Mouse (Mus musculus): ENCODE data around the gene Alkbh6.

Gene Alkbh6

DNA sequence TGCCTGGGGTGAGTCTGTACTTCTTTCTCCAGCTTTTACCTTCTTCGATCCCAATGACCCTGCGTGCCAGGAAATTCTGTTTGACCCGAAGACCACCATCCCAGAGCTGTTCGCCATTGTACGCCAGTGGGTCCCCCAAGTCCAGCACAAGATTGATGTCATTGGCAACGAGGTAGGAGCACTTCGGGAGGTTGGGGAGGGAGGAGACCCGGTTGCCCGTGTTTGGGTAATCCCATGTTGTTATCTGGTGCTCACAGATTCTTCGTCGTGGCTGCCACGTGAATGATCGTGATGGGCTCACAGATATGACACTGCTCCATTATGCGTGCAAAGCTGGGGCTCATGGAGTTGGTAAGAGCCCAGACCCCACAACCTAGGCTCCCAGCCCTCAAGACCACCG lies 11.7 kb upstream of the Alkbh6 start:
- DNase-seq, result no peak

- no peak for DNase-seq
Measured at GRCm38 (mm10) chr7:30297266-30297665, 11.3 kb upstream of the Alkbh6 start.

GRCm38 (mm10) chr7:30300914-30301313 lies 7.6 kb upstream of the Alkbh6 start:
- peak; percentile 47 for DNase-seq

- peak; percentile 21 for DNase-seq
Measured at GRCm38 (mm10) chr7:30306083-30306779, 2.3 kb upstream of the Alkbh6 start.

- no peak for DNase-seq
Measured at GRCm38 (mm10) chr7:30309395-30310129, 1.0 kb downstream of the Alkbh6 start.

DNA sequence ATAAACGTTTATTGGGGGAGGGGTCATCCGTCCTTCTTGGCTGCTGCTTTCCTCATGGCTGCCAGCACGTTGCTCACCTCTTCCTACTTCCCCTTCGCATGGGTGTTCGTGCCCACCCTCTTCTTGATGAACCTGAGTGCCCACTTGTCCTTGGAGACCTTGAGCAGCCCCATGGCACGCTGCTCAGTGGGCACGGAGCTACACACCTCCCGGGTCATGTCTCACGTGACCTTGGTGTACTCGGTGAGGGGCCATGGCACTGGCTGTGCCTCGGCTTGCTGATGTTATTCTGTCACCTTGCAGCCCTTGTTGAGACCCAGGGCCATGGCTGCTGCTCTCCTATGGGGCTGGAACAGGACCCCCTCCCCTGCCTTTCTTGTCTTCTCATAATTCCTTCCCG lies 1.6 kb downstream of the Alkbh6 start:
- no peak for DNase-seq

DNA sequence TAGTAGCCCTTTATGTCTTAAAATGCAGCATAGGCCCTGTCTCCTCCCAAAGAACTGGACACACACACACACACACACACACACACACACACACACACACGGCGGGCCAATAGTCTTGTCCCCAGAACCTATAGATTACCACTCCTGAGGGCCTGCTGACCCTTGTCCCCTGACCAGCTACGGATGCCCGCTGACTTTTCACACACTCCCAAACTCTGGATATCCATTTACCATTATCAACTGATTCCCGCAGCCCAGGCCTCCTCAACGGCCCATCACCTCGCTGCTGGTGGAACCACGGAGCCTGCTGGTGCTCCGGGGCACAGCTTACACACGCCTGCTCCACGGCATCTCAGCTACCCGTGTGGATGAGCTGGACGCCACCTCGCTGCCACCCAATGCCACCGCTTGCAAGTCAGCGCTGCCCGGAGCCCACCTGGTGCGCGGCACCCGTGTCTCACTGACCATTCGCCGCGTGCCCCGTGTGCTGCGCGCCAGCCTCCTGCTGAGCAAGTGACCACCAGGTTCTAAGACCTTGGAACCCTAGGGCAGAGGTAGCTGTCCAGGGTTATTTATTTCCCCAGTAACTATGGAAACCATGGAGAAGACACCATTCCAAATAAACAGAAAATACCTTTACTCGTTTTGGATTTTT lies 5.3 kb downstream of the Alkbh6 start:
- DNase-seq, result no peak

DNA sequence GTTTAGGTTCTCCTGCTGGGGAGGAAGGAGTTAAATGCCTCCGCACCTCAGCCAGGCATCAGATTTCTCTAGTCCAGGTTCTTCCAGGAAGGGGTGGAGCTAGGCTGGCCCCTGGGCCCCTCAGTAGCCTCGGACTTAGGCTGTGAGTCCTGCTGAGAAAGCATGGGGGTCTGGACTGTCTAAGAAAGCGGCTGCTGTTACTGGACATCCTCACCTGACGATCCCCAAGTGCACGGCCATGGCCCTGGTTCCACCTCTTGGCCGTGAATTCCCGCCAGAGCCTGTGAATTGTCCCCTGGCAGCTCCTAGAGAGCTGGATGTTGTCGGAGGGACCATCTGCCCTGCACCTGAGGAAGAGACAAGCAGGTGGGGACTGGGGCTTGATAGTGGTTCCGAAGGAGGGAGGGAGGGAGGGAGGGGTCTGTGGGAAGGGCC lies 6.2 kb downstream of the Alkbh6 start, which contains the start of gene Syne4:
Syne4 (plus strand) TSS at position 87 of the 435 bp plus-strand sequence.
- no peak for DNase-seq

GRCm38 (mm10) chr7:30315559-30316529 lies 7.3 kb downstream of the Alkbh6 start:
- DNase-seq, result no peak

DNA sequence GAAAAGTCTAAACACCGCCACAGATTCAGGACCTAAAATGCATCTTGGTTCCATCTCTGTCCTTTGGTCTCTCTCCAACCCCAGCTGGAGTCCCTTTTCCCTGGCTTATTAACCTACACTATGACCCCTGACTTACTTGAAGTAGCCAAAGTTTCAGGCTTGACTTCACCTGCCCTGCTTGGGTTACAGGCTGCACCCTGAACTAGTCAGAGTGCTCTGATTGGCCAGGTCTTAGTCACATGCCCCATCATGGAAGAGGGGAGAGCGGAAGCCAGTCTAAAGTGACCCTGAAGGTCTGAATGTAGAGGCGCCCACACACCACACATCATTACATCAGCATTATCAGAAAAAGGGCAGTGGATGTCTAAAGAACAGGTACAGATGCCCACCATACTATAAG lies 9.6 kb downstream of the Alkbh6 start:
- DNase-seq, result no peak

- DNase-seq, result no peak
Measured at GRCm38 (mm10) chr7:30320946-30321345, 12.4 kb downstream of the Alkbh6 start.

DNA sequence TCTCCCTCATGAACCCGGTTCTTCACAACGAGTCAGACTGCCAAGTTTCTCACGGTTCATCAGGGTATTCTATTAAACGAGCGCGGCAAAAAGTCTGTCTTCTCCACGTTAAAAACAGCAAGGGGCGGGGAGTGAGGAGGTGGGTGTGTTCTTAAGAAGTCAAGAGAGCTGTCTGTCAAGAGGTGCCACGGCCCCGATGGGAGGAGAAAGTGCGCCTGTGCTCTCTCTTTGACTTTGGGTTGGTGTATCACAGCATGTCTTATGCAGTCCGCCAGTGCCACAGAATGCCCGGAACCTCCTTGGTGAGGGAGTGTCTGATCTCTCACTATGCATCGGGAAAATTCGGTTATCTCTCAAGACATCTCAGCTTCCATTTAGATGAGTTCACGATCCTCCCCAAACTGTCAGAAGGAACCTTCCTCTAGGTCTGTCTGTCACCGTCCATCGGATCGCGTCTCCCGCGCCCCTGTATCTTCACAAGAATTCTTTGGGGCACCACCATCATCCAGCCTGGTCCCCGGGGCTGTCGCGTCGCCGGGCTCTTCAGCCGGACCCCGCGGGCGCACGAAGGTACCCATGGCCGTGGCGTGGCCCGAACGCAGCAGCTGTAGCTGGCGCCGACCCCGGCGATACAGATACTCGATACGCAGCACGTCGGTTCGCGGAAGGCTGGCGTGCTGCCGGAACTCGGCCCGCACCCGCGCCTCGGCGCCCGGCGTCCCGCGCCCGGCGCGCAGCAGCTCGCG lies 13.2 kb downstream of the Alkbh6 start, which contains the start of gene E130208F15Rik:
E130208F15Rik (plus strand) TSS at position 202 of the 746 bp plus-strand sequence.
- peak; percentile 82 for DNase-seq

DNA sequence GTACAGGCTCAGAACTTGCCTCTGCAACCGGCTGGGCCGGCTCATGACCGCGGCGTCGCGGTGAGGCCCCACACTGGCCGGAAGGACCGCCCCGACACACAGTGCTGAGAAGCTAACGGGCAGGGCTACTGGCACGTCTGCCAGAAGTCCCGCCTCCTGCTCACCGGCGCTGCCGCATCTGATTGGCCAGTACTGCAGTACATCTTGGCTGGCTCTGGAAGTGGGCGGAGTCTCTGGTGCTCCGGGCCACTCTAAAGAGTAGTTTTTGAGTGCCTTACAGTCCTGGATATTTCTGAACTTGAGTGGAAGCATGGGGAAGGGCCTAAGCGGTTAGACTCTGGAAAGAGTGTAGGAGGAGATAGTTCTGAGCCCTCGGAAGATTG lies 13.8 kb downstream of the Alkbh6 start:
- DNase-seq, result peak; percentile 96

GRCm38 (mm10) chr7:30322865-30323264 lies 14.3 kb downstream of the Alkbh6 start:
- DNase-seq, result no peak

- no peak for DNase-seq
Measured at GRCm38 (mm10) chr7:30323795-30324194, 15.3 kb downstream of the Alkbh6 start, which contains the start of gene Sdhaf1. Gene Sdhaf1 (minus strand): TSS chr7:30323895.

DNA sequence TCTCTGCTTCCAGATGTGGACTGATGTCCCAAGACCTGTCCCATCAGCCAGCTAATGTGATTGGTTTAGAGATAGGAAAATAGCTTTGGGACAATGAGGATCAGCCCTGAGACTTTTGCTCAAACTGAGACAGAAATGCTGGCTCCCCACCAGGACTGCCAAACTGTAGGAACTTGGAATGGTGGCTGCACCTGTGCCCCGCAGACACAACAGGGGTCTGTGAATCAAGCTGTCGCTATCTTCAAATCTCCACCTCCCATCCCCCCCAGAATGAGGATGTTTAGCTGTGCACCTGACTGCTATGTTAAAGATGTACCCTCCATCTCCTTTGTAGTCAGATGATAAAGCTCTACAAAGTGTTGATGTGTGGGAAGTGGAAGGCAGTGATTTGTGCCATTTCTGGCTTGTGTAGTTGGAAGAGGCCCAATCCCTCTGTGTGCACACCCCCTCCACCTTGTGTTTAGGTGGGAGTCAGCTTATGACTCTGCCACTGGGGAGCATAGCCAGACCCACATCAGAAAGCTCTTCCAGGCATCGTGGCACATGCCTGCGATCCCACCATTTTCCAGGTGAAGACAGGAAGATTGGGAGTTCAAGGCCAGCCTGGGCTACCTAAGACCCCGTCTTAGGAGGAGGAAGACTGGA lies 15.9 kb downstream of the Alkbh6 start:
- DNase-seq, result no peak

DNA sequence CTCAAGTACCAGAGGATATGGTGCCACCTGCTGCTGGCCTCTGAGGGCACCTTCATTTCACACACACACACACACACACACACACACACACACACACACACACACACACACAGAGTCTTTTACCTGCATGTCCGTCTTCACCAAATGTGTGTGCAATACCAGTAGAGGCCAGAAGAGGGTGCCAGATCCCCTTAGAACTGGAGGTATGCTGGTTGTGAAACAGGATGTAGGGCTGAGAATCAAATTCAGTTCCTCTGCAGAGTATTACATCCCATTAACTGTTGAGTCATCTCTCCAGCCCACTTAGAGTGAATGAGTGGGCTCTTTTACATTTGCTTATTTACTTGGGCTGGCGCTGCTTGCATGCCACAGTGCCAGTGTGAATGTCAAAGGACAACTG lies 16.8 kb downstream of the Alkbh6 start:
- peak; percentile 76 for DNase-seq

DNA sequence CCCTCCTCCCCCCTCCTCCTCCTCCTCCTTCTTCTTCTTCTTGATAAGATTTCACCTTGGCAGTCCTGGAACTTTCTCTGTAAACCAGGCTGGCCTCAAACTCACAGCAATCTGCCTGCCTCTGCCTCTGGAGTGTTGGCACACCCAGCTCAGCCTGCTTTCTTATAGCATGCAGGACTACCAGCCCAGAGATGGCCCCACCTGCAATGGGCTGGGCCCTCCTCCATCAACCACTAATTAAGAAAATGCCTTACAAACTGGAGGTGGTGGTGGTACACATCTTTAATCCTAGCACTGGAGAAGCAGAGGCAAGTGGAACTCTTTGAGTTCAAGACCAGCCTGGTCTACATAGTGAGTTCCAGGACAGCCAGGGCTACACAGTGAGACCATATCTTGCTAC lies 17.9 kb downstream of the Alkbh6 start:
- no peak for DNase-seq

DNA sequence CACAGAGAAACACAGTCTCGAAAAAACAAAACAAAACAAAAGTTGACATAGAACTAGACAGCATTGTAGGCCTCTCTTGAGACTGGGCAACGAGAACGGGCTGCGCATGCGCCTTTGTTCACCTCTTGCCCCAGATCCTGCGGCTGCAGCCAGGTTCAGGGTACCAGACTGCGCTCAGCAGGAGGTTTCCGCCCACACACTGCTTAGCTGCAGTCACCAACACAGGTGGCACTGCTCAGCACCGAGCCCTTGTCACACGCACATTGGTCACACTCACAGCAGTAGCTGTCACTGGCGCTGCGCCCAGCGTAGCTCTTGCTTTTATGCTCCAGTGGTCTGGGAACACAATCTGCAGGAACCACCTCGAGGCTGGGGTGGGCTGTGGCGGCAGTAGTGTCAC lies 18.6 kb downstream of the Alkbh6 start:
- no peak for DNase-seq

DNA sequence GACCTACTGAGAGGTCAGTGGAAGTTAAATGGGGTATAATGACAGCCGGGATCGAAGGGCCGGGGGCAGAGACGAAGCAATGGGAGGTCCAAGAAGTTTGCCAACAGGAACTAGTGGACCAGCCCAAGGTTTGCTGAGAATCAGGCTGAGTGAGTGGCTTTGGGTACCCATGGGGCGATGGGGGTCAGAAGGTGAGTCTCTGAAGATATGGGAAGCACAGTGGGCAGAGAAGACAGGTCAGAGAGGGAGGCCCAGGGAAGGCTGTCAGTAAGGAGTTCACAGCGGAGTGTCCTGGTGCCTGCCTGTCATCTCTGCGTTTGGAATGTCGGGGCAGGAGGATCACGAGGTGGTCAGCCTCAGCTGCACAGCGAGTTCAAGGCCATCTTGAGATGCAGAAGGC lies 19.9 kb downstream of the Alkbh6 start:
- DNase-seq, result no peak

DNA sequence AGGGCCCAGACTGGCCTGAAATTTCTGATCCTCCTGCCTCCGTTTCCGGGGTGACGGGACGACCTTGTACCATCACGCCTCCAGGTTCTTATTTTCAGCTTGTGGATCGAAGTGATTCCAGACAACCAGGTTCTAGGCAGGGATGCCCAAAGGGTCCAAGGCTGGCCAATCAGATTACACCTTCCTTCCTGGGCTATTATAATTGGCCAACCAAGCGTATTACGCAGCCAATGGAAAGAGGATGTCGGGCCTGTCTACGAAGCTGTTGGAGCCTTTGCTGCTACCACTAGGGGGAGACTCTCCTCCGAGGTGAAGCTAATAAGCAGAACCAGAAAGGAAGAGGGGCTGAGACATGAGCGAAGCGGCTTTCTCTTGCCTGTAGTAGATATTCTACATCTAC lies 23.4 kb downstream of the Alkbh6 start:
- peak; percentile 84 for DNase-seq

All from thymus, postnatal 14 days (tissue).